18 mouse cellular contexts compared by ENCODE assay signal in genomic region chr19:27382131-27382530, GRCm38 (mm10). TPM values are rescaled to one million over a fixed set of nuclear protein-coding genes. Genes with fewer than 3 reads are reported as not detected.
"Had no signal": no experiment of that assay in that cellular context is flagged by ENCODE, and none has a peak within 500 bp of the region (broad histone marks: within the 10 kb centered on the region; RNA-seq: fewer than 3 reads in every experiment).

No protein-coding gene starts in this region.

- H3K4me1 ChIP-seq: midbrain, embryonic 10.5 days; midbrain, embryonic 15.5 days; neural tube, embryonic 12.5 days had no signal

- H3K27ac ChIP-seq: limb, embryonic 13.5 days; midbrain, embryonic 10.5 days; midbrain, embryonic 15.5 days; neural tube, embryonic 12.5 days had no signal

- DNase-seq: kidney, adult 8-10 months; kidney, postnatal 25 days; lung, postnatal 4 days; right cerebral cortex, postnatal 4 days; spleen, adult 18-20 months; thymus, adult 2 months; thymus, postnatal 25 days had no signal

- H3K9ac ChIP-seq: limb, embryonic 13.5 days; midbrain, embryonic 15.5 days; neural tube, embryonic 12.5 days had no signal

- ATAC-seq: midbrain, embryonic 15.5 days had no signal

- H3K4me3 ChIP-seq: limb, embryonic 13.5 days; midbrain, embryonic 10.5 days; midbrain, embryonic 15.5 days; neural tube, embryonic 12.5 days had no signal

- H3K4me2 ChIP-seq: limb, embryonic 13.5 days; liver, embryonic 11.5 days; midbrain, embryonic 15.5 days; neural tube, embryonic 12.5 days had no signal

- H3K9me3 ChIP-seq: midbrain, embryonic 10.5 days; midbrain, embryonic 15.5 days; neural tube, embryonic 12.5 days had no signal

- H3K27me3 ChIP-seq: limb, embryonic 13.5 days; midbrain, embryonic 15.5 days; neural tube, embryonic 12.5 days had no signal

RNA-seq across cellular contexts. Expression of gene Kcnv2, which starts 59.7 kb away (rescaled TPM):
- total RNA-seq: left cerebral cortex, postnatal 36 days; megakaryocyte, adult 5-6 weeks; monocyte, adult 5-6 weeks; neutrophil, adult 5-6 weeks had no signal
- polyA plus RNA-seq: liver, embryonic 16.5 days; stomach, embryonic 14.5 days had no signal
